Mouse (Mus musculus) MEL (cell line): Measurements from ENCODE around the gene Hspa12b. TPM values are rescaled to one million over a fixed set of nuclear protein-coding genes. Genes with fewer than 3 reads are reported as not detected.

Experiments used
- DNase-seq: peaks from one replicate; pipeline ENCODE4 v3.0.0; 2011; ENCODE audit warnings: low read depth, low spot score
- H3K27ac ChIP-seq: 2 replicates; pipeline ENCODE4 v1.5.1; 2012; ENCODE audit warnings: low read depth, mild to moderate bottlenecking, control low read depth, low read length, moderate library complexity; ENCODE audit not compliant: control insufficient read depth
- H3K27me3 ChIP-seq, 2 experiments: fragments of 150-350 bp in 1 of 2; sonication (generic) in 1 of 2; 2 replicates each; pipeline ENCODE4 v1.6.1; 2012; ENCODE audit warnings: low read length in 2 of 2, mild to moderate bottlenecking in 2 of 2, improper control_type of control experiment in 1 of 2, moderate library complexity in 1 of 2; ENCODE audit not compliant: insufficient read depth in 2 of 2, control insufficient read depth in 1 of 2
- H3K36me3 ChIP-seq, 2 experiments: 2 replicates each; pipeline ENCODE4 v1.6.1; 2012 to 2014; ENCODE audit warnings: low read length in 2 of 2, improper control_type of control experiment in 1 of 2, inconsistent platforms in 1 of 2, mild to moderate bottlenecking in 1 of 2; ENCODE audit not compliant: insufficient read depth in 2 of 2, control insufficient read depth in 1 of 2
- H3K4me1 ChIP-seq, 2 experiments: fragments of 150-350 bp in 1 of 2; sonication (generic) in 1 of 2; 2 replicates each; pipeline ENCODE4 v1.6.1; 2012; ENCODE audit warnings: low read length in 2 of 2, improper control_type of control experiment in 1 of 2, mild to moderate bottlenecking in 1 of 2; ENCODE audit not compliant: insufficient read depth in 2 of 2, control insufficient read depth in 1 of 2
- H3K4me3 ChIP-seq, 2 experiments: fragments of 150-350 bp in 1 of 2; sonication (generic) in 1 of 2; 2 replicates each; pipeline ENCODE4 v1.5.1; 2012; ENCODE audit warnings: low read depth in 2 of 2, low read length in 2 of 2, mild to moderate bottlenecking in 2 of 2, moderate library complexity in 2 of 2, control low read depth in 1 of 2, improper control_type of control experiment in 1 of 2; ENCODE audit not compliant: control insufficient read depth in 1 of 2, insufficient read depth in 1 of 2
- H3K79me2 ChIP-seq: 2 replicates; pipeline ENCODE4 v1.6.1; 2012; ENCODE audit warnings: mild to moderate bottlenecking, low read length, moderate library complexity; ENCODE audit not compliant: control insufficient read depth, poor library complexity, insufficient read depth
- H3K9ac ChIP-seq: 2 replicates; pipeline ENCODE4 v1.6.1; 2012; ENCODE audit warnings: low read depth, mild to moderate bottlenecking, control low read depth, low read length, moderate library complexity; ENCODE audit not compliant: control insufficient read depth, poor library complexity, severe bottlenecking
- H3K9me3 ChIP-seq: fragments of 150-350 bp; sonication (generic); replicated peaks from 2 replicates; pipeline ENCODE4 v1.6.1; 2012; ENCODE audit warnings: mild to moderate bottlenecking, low read length, improper control_type of control experiment, moderate library complexity; ENCODE audit not compliant: insufficient read depth
- CHD1 ChIP-seq: IDR thresholded peaks from 2 replicates; pipeline ENCODE4 v1.6.1; 2012; ENCODE audit warnings: low read depth, mild to moderate bottlenecking, inconsistent platforms, low read length, improper control_type of control experiment
- E2F4 ChIP-seq: IDR thresholded peaks from 2 replicates; pipeline ENCODE4 v1.6.1; 2011; ENCODE audit warnings: low read depth, low read length, improper control_type of control experiment, borderline replicate concordance
- GABPA ChIP-seq: IDR thresholded peaks from 2 replicates; pipeline ENCODE4 v1.6.1; 2012; ENCODE audit warnings: low read depth, mild to moderate bottlenecking, inconsistent platforms, low read length, improper control_type of control experiment, moderate library complexity
- GATA1 ChIP-seq: IDR thresholded peaks from 2 replicates; pipeline ENCODE4 v1.6.1; 2011; ENCODE audit warnings: low read depth, low read length, improper control_type of control experiment
- JUND ChIP-seq: IDR thresholded peaks from 2 replicates; pipeline ENCODE4 v1.6.1; 2011; ENCODE audit warnings: low read depth, mild to moderate bottlenecking, improper control_type of control experiment, low read length
- KAT2A ChIP-seq: conservative IDR thresholded peaks from 2 replicates; pipeline ENCODE4 v1.6.1; 2012; ENCODE audit warnings: low read depth, low read length, improper control_type of control experiment, inconsistent platforms
- MAFK ChIP-seq: IDR thresholded peaks from 2 replicates; pipeline ENCODE4 v1.6.1; 2011; ENCODE audit warnings: low read depth, mild to moderate bottlenecking, low read length, improper control_type of control experiment, borderline replicate concordance
- MEF2A ChIP-seq: IDR thresholded peaks from 2 replicates; pipeline ENCODE4 v1.6.1; 2014; ENCODE audit warnings: low read depth, mild to moderate bottlenecking, inconsistent platforms, low read length, improper control_type of control experiment; ENCODE audit not compliant: poor library complexity, insufficient replicate concordance, severe bottlenecking; ENCODE audit errors: extremely low read depth
- POLR2A ChIP-seq, 2 experiments: IDR thresholded peaks; 2 replicates each; pipeline ENCODE4 v1.6.1; 2011 to 2012; ENCODE audit warnings: low read length in 2 of 2, mild to moderate bottlenecking in 2 of 2, control low read depth in 1 of 2, improper control_type of control experiment in 1 of 2, low read depth in 1 of 2, moderate library complexity in 1 of 2; ENCODE audit not compliant: control insufficient read depth in 1 of 2, insufficient read depth in 1 of 2, poor library complexity in 1 of 2
- RAD21 ChIP-seq: IDR thresholded peaks from 2 replicates; pipeline ENCODE4 v1.6.1; 2011; ENCODE audit warnings: mild to moderate bottlenecking, low read depth, low read length, improper control_type of control experiment
- RCOR1 ChIP-seq: IDR thresholded peaks from 2 replicates; pipeline ENCODE4 v1.6.1; 2012; ENCODE audit warnings: low read depth, mild to moderate bottlenecking, inconsistent platforms, low read length, improper control_type of control experiment
- TBP ChIP-seq: IDR thresholded peaks from 2 replicates; pipeline ENCODE4 v1.8.0; 2011; ENCODE audit warnings: low read depth, low read length, improper control_type of control experiment
- USF1 ChIP-seq: IDR thresholded peaks from 2 replicates; pipeline ENCODE4 v1.6.1; 2014; ENCODE audit warnings: low read depth, mild to moderate bottlenecking, inconsistent platforms, low read length, improper control_type of control experiment, moderate library complexity
- ZKSCAN1 ChIP-seq: IDR thresholded peaks from 2 replicates; pipeline ENCODE4 v1.6.1; 2012; ENCODE audit warnings: low read depth, mild to moderate bottlenecking, inconsistent platforms, low read length, improper control_type of control experiment, moderate library complexity
- ZMIZ1 ChIP-seq: IDR thresholded peaks from 2 replicates; pipeline ENCODE4 v1.6.1; 2012; ENCODE audit warnings: low read depth, mild to moderate bottlenecking, inconsistent platforms, low read length, improper control_type of control experiment, moderate library complexity
- polyA plus RNA-seq, 2 experiments: library from polyadenylated mRNA; stranded (reverse) in 1 of 2; unstranded in 1 of 2; fragments of >175 nt in 1 of 2; fragments of >200 nt in 1 of 2; gene quantifications; 2 replicates each; pipeline versions ENCODE4 v1.2.1 to v1.2.4; 2012; ENCODE audit warnings: low replicate concordance in 2 of 2, low read depth in 1 of 2; ENCODE audit not compliant: insufficient read length in 2 of 2, insufficient read depth in 1 of 2, missing spikeins in 1 of 2
- total RNA-seq: library from RNA; depleted of rRNA; stranded (reverse); fragments of 300-350 nt; gene quantifications from 2 replicates; pipeline ENCODE4 v1.2.3, GENCODE M21; 2012

Gene Hspa12b
- total and polyA plus RNA-seq, 3 experiments, result 0.04 to 1.2 TPM; not detected in 1

GRCm38 (mm10) chr2:131118968-131119574 lies 8.0 kb upstream of the Hspa12b start:
- Histone ChIP-seq H3K9ac (no peak overlapping the region), H3K27ac (no peak overlapping the region), H3K27me3 (no peaks in the 10 kb centered on the region; a peak in 2 of 4 replicates), H3K36me3 (no peaks in the 10 kb centered on the region), H3K79me2 (no peaks in the 10 kb centered on the region), H3K4me3 (no peak overlapping the region), H3K9me3 (no peaks in the 10 kb centered on the region), H3K4me1 (no peaks in the 10 kb centered on the region)
- DNase-seq, result no peak
- TF ChIP-seq KAT2A (no peak), USF1 (no peak), GATA1 (no peak), RAD21 (no peak), POLR2A (IDR thresholded peaks at IDR 0.05; ENCODE audit: control insufficient read depth in 1 of 2, insufficient read depth in 1 of 2, low read depth in 1 of 2, low read length in 2 of 2, poor library complexity in 1 of 2) (no peak), MAFK (no peak), CHD1 (no peak), MEF2A (no peak), RCOR1 (no peak), TBP (no peak)

DNA sequence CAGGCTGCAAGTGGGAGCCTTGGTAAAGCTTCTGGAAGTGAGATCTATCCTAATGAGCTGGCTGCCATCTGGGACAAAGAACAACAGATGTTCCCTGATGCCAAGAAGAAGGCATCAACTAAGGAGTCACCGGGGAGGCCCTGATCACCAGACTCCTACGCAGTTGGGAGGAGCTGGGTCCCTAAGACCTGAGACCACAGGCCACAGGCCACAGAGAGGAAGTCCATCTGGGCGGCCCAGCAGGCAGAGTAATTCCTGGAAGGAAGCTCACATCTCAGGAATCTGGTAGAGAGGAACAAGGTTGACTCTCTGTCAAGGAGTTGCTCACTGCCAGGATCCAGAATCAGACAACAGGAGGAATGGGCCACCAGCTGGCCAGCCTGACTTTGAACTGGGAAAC lies 2.9 kb upstream of the Hspa12b start:
- Histone ChIP-seq H3K9ac (no peak overlapping the region), H3K79me2 (no peaks in the 10 kb centered on the region), H3K36me3 (no peaks in the 10 kb centered on the region), H3K9me3 (no peaks in the 10 kb centered on the region), H3K27me3 (peaks cover 0 to 2% of the 10 kb centered on the region in 2 experiments; a peak in 3 of 4 replicates), H3K4me1 (peaks cover 0 to 2% of the 10 kb centered on the region in 2 experiments; a peak in 1 of 4 replicates), H3K4me3 (no peak overlapping the region), H3K27ac (no peak overlapping the region)
- no peak for DNase-seq
- no peak for TF ChIP-seq GABPA

GRCm38 (mm10) chr2:131125157-131125963 lies 1.7 kb upstream of the Hspa12b start:
- no peak overlapping the region for H3K4me3 ChIP-seq
- H3K9me3 ChIP-seq, result no peaks in the 10 kb centered on the region
- H3K27me3 ChIP-seq, result peaks cover 0 to 2% of the 10 kb centered on the region in 2 experiments; a peak in 3 of 4 replicates
- no peak for DNase-seq
- peaks cover 5 to 9% of the 10 kb centered on the region in 2 experiments for H3K4me1 ChIP-seq
- H3K36me3 ChIP-seq, result peaks cover 0 to 2% of the 10 kb centered on the region in 2 experiments; a peak in 1 of 4 replicates
- TF ChIP-seq MEF2A (no peak), ZKSCAN1 (no peak), ZMIZ1 (no peak), USF1 (no peak), E2F4 (no peak), JUND (no peak)
- H3K9ac ChIP-seq, result no peak overlapping the region
- no peaks in the 10 kb centered on the region for H3K79me2 ChIP-seq
- H3K27ac ChIP-seq, result no peak overlapping the region
